Mouse (Mus musculus): ENCODE measurements around the gene Kcnh1. TPM values are rescaled to one million over a fixed set of nuclear protein-coding genes. Genes with fewer than 3 reads are reported as not detected.
A peak's percentile ranks its signal among the peaks of the same experiment; 100 is the strongest.

Gene Kcnh1
- total RNA-seq, 2 experiments from 2014 or later, result 71.9 to 76.4 TPM

- DNase-seq (ENCODE audit: extremely low spot score in 1 of 2, low spot score in 2 of 2), result no peak
- H3K4me3 ChIP-seq, result no peak overlapping the region
- intact Hi-C loops (cut with DNase I), result no loop called here
- H3K27ac ChIP-seq, result no peak overlapping the region
- no peak for TF ChIP-seq CTCF (IDR thresholded peaks at IDR 0.05)
These were observed 200.5 kb downstream of the Kcnh1 start for GRCm38 (mm10) chr1:192391041-192391440.

DNA sequence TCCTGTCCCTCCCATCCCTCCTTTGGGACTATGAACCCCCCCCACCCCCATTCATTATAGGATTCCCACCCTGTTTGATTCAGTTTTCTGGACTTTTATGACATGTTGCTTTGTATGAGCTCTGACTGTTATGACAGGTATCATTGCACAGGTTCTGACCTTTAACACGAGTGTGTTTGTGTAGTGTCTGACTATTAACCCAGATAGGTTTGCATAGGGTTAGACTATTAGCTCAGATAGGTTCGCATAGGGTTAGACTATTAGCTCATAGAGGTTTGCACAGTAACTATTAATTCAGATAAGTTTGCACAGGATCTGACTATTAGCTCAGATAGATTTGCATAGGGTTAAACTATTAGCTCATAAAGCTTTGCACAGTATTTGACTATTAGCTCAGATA, 201.7 kb downstream of the Kcnh1 start:
- no peak overlapping the region for H3K27ac ChIP-seq
- no peak for DNase-seq (ENCODE audit: extremely low spot score in 1 of 2, low spot score in 2 of 2)
- intact Hi-C loops (cut with DNase I), result no loop called here
- TF ChIP-seq CTCF (IDR thresholded peaks at IDR 0.05), result no peak
- H3K4me3 ChIP-seq, result no peak overlapping the region

GRCm38 (mm10) chr1:192399667-192400490, 209.3 kb downstream of the Kcnh1 start:
- Histone ChIP-seq H3K27ac (no peak overlapping the region), H3K4me3 (no peak overlapping the region)
- intact Hi-C loops (cut with DNase I), result no loop called here
- TF ChIP-seq CTCF (IDR thresholded peaks at IDR 0.05), result no peak
- DNase-seq (ENCODE audit: extremely low spot score in 1 of 2, low spot score in 2 of 2), result no peak

DNA sequence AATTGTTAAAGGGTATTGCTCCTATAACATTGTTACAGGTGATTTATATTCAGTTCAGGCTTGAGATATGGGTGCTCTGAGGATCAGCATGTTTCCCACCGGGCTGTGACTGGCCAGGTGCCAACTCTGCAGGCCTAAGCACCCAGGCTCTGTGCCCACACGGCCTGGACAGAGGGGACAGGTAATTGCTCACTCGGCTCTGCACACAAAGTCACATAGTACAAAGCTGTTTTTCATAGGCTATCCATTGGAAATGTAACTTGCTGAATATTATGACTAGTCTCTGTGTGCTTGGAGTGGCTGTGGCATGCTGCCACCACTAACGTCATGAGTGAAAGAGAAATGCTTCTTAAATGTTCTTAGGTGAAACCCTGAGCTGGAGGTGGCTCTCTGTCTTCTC, 210.4 kb downstream of the Kcnh1 start:
- H3K4me3 ChIP-seq, result no peak overlapping the region
- intact Hi-C loops (cut with DNase I), result no loop called here
- DNase-seq (ENCODE audit: extremely low spot score in 1 of 2, low spot score in 2 of 2), result no peak
- H3K27ac ChIP-seq, result no peak overlapping the region
- TF ChIP-seq CTCF (IDR thresholded peaks at IDR 0.05), result no peak

- no peak overlapping the region for H3K4me3 ChIP-seq
- intact Hi-C loops (cut with DNase I), result no loop called here
- no peak overlapping the region for H3K27ac ChIP-seq
- no peak for DNase-seq (ENCODE audit: extremely low spot score in 1 of 2, low spot score in 2 of 2)
- no peak for TF ChIP-seq CTCF (IDR thresholded peaks at IDR 0.05)
These were observed 212.5 kb downstream of the Kcnh1 start for GRCm38 (mm10) chr1:192402911-192403704.

DNA sequence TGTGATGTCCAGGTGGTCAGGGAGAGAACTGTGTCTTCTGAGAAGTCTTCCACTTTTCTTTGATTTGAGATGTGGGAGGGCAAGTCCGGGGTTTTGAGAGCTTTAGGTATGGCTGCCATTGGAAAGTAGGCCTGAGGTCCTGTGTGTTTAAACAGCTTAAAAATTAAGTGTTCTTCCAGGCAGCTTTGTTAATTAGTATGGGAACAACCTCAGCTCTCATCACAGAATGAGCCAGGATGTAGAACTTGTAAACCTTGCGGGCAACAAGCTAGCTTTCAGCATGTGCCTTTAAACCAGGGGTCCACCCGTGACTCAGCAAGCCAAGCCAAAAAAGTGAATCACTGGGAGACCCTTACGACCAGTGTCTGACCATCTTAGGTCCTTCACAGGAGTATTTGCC, 214.6 kb downstream of the Kcnh1 start:
- TF ChIP-seq CTCF (IDR thresholded peaks at IDR 0.05), result no peak
- Histone ChIP-seq H3K27ac (no peak overlapping the region), H3K4me3 (no peak overlapping the region)
- intact Hi-C loops (cut with DNase I), result no loop called here
- no peak for DNase-seq (ENCODE audit: extremely low spot score in 1 of 2, low spot score in 2 of 2)

- no peak overlapping the region for H3K27ac ChIP-seq
- DNase-seq (ENCODE audit: extremely low spot score in 1 of 2, low spot score in 2 of 2), result no peak
- intact Hi-C loops (cut with DNase I), result no loop called here
These were observed 216.0 kb downstream of the Kcnh1 start for GRCm38 (mm10) chr1:192406589-192406988.

DNA sequence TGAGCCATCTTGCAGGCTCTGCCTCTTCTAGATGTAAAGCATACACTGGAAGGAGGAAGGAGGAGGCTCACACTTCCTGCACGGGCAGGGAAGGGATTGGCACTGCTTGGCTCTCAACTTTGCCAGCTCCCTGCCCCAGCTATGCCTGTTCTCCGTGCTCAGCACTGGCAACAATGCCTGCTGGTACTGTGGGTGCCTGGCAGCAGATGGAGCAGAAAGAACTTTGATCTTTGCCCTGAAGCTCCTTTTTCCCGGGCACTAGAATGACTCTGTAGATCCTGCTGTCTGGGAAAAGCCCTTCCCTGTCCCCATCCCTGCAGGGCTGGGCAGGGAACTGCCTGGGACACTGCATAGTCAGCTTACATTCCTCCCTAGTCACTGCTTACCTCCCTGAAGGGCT, 225.2 kb downstream of the Kcnh1 start:
- no peak for TF ChIP-seq CTCF (IDR thresholded peaks at IDR 0.05)
- H3K4me3 ChIP-seq, result no peak overlapping the region
- intact Hi-C loops (cut with DNase I), result no loop called here
- DNase-seq (ENCODE audit: extremely low spot score in 1 of 2, low spot score in 2 of 2), result no peak
- peak overlapping the region; percentile 72 for H3K27ac ChIP-seq

More at GRCm38 (mm10) chr1:192406589-192406988, 216.0 kb downstream of the Kcnh1 start:
- TF ChIP-seq CTCF (IDR thresholded peaks at IDR 0.05), result no peak
- H3K4me3 ChIP-seq, result no peak overlapping the region

DNA sequence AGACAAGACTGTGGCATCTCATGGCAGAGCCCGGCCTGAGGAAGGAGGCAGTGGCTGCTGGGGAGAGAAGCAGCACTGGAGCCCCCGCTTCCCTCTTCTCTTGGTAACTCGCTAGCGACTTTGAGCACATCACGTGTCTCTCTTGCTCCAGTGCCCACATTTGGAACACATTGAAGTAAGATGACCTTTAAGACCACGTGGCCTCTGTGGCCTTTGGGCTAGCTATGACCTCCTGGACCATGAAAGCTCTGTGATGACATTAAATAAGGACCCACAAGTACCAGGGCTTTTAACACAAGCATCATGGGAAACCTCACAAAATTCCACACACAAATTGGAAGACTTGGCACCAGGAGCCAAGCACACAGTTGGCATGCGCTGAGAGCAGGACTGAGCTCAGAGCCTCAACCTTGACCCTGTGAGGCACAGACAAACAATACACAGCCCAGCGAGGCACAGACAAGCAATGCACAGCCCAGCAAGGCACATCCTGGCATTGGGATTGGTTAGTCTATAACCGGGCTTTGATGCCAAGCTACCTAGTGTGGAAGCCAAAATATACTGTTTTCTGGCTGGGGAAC, 225.8 kb downstream of the Kcnh1 start:
- TF ChIP-seq CTCF (IDR thresholded peaks at IDR 0.05), result no peak
- no peak for DNase-seq (ENCODE audit: extremely low spot score in 1 of 2, low spot score in 2 of 2)
- Histone ChIP-seq H3K4me3 (no peak overlapping the region), H3K27ac (peak overlapping the region; percentile 72)
- intact Hi-C loops (cut with DNase I), result no loop called here

DNA sequence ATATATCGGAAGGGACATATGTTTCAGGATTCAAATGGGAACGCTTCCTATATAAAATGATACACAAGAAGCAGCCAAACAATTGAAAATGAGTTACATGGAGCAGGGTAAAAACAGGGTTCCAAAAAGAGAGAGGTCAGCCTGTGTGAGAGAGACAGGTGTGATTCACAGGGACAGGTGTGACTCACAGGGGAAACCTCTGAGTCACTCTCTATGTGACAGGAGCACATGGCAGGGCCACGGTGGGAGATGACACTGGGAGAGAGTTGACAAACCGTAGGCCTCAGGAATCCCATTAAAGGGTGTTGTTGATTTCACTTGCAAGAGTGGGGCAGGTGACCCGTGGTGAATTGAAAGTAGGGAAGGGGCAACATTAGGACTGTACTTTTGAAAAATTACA, 228.6 kb downstream of the Kcnh1 start:
- DNase-seq (ENCODE audit: extremely low spot score in 1 of 2, low spot score in 2 of 2), result no peak
- no peak overlapping the region for H3K4me3 ChIP-seq
- TF ChIP-seq CTCF (IDR thresholded peaks at IDR 0.05), result no peak
- intact Hi-C loops (cut with DNase I), result no loop called here
- H3K27ac ChIP-seq, result no peak overlapping the region; the same call in 1 of the 2 replicates

- no peak for DNase-seq (ENCODE audit: extremely low spot score in 1 of 2, low spot score in 2 of 2)
- peak overlapping the region; percentile 55 for H3K27ac ChIP-seq
- intact Hi-C loops (cut with DNase I), result loop anchor here (2.0 to 5.0 kb wide), 3 partner anchors 53 to 166 kb away; no protein-coding TSS in a partner anchor
- TF ChIP-seq CTCF (IDR thresholded peaks at IDR 0.05), result no peak
- no peak overlapping the region for H3K4me3 ChIP-seq
These were observed 231.0 kb downstream of the Kcnh1 start for GRCm38 (mm10) chr1:192421377-192422166.
